In the genomic region with DNA sequence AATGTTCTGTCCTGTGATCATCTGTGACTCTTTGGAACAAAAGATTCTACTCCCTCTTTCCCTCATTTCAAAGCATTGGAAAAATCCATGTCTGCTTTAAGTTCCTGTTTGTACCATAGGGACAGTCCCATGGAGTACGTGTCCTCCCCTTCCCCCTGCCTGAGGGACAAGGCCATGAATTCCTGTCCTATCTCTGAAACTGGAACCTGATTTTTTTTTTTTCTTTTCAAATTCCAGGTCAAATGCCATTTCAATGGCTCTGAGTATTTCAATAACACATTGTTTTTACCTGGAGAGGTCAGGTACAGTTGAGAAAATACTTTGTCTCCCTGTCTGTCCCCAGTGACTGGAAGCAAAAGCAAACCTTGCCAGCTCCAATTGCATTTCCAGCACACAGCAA, we compare ENCODE assay signal across 15 mouse cellular contexts.
"Had no signal": no experiment of that assay in that cellular context is flagged by ENCODE, and none has a peak within 500 bp of the region (broad histone marks: within the 10 kb centered on the region; RNA-seq: fewer than 3 reads in every experiment).

No protein-coding gene starts in this region.

- H3K27ac ChIP-seq: lung, embryonic 15.5 days; macrophage; midbrain, embryonic 13.5 days; midbrain, embryonic 15.5 days; neural tube, embryonic 12.5 days; stomach, embryonic 15.5 days; stomach, postnatal 0 days had no signal

- H3K4me1 ChIP-seq: lung, embryonic 15.5 days; midbrain, embryonic 13.5 days; midbrain, embryonic 15.5 days; neural tube, embryonic 12.5 days; stomach, embryonic 15.5 days had no signal

- H3K4me3 ChIP-seq: lung, embryonic 15.5 days; megakaryocyte, embryonic 14.5 days; midbrain, embryonic 13.5 days; midbrain, embryonic 15.5 days; neural tube, embryonic 12.5 days; stomach, embryonic 15.5 days had no signal

- H3K36me3 ChIP-seq: lung, embryonic 15.5 days; midbrain, embryonic 13.5 days; midbrain, embryonic 15.5 days; neural tube, embryonic 12.5 days; stomach, embryonic 15.5 days had no signal

- DNase-seq: liver, postnatal 0 days; lung, adult 2 months; lung, postnatal 14 days; lung, postnatal 36 days; right cerebral cortex, postnatal 14 days; thymus, adult 2 months; thymus, postnatal 25 days had no signal

- H3K27me3 ChIP-seq: lung, embryonic 15.5 days; megakaryocyte, embryonic 14.5 days; midbrain, embryonic 13.5 days; midbrain, embryonic 15.5 days; neural tube, embryonic 12.5 days; stomach, embryonic 15.5 days had no signal
